Mouse (Mus musculus) layer of hippocampus, adult 9-10 months (tissue): ENCODE measurements at regions not wholly inside any gene's neighbourhood (a gene's known extent, or its start where the extent isn't known, plus 50 kb on each side); places are given as distances from the start of the nearest gene placed in this dataset.
"Not testable (repeated sequence)": the region's sequence is repeated elsewhere in the genome, so short reads cannot be mapped to it uniquely, and the experiment has no call there.

ENCODE experiments used
- DNase-seq: peaks from one replicate; pipeline ENCODE4 v3.0.0; 2022; ENCODE audit warnings: low spot score

GRCm38 (mm10) chr1:123156851-123157250 lies 888.5 kb downstream of the Dpp10 start:
- DNase-seq = peak; percentile 11

- no peak for DNase-seq
Measured at GRCm38 (mm10) chr1:123154558-123154957, 890.8 kb downstream of the Dpp10 start.

GRCm38 (mm10) chr1:123133891-123134290 lies 911.5 kb downstream of the Dpp10 start:
- not testable (repeated sequence) for DNase-seq
